Mouse (Mus musculus): ENCODE results near the gene Olfr418. TPM values are rescaled to one million over a fixed set of nuclear protein-coding genes. Genes with fewer than 3 reads are reported as not detected.
"Not testable (repeated sequence)": the region's sequence is repeated elsewhere in the genome, so short reads cannot be mapped to it uniquely, and the experiment has no call there.

Gene Olfr418
- polyA plus RNA-seq (2016; fragmentation: Nextera tagmentation; extraction: Ambion mirVana) = not detected in 2 replicates

GRCm38 (mm10) chr1:173265701-173266100, at the start of gene Olfr418:
Gene Olfr418 (plus strand): TSS chr1:173266001.
- Histone ChIP-seq H3K4me3 (no peak within 1 kb of the TSS), H3K27ac (no peak within 1 kb of the TSS), H3K27me3 (ENCODE audit: insufficient read depth, poor library complexity, severe bottlenecking) (no peaks in the 10 kb centered on the region), H3K4me1 (no peaks in the 10 kb centered on the region), H3K9me3 (no peaks in the 10 kb centered on the region), H3K36me3 (no peaks in the 10 kb centered on the region)
- DNase-seq (ENCODE audit: low spot score) = no peak

- WGBS = 84% methylated on average over 3 of the region's 3 CpGs
- Histone ChIP-seq H3K36me3 (no peaks in the 10 kb centered on the region), H3K4me3 (no peak overlapping the region), H3K27ac (no peak overlapping the region), H3K27me3 (ENCODE audit: insufficient read depth, poor library complexity, severe bottlenecking) (no peaks in the 10 kb centered on the region), H3K9me3 (no peaks in the 10 kb centered on the region), H3K4me1 (no peaks in the 10 kb centered on the region)
- no peak for DNase-seq (ENCODE audit: low spot score)
Observed at GRCm38 (mm10) chr1:173216481-173216880, 49.3 kb upstream of the Olfr418 start.

GRCm38 (mm10) chr1:173227081-173227480, 38.7 kb upstream of the Olfr418 start, which contains the start of gene Fcer1a:
Gene Fcer1a (minus strand): TSS chr1:173227214.
- no peak within 1 kb of the TSS for H3K27ac ChIP-seq
- DNase-seq (ENCODE audit: low spot score) = no peak
- no peak within 1 kb of the TSS for H3K4me3 ChIP-seq
- H3K27me3 ChIP-seq (ENCODE audit: insufficient read depth, poor library complexity, severe bottlenecking) = no peaks in the 10 kb centered on the region
- no peaks in the 10 kb centered on the region for H3K4me1 ChIP-seq
- 80% methylated on average over 2 of the region's 2 CpGs for WGBS
- H3K9me3 ChIP-seq = no peaks in the 10 kb centered on the region
- no peaks in the 10 kb centered on the region for H3K36me3 ChIP-seq

- H3K27me3 ChIP-seq (ENCODE audit: insufficient read depth, poor library complexity, severe bottlenecking); H3K9me3 ChIP-seq; H3K4me1 ChIP-seq; DNase-seq (ENCODE audit: low spot score); H3K4me3 ChIP-seq; H3K27ac ChIP-seq; H3K36me3 ChIP-seq: not testable (repeated sequence)
- WGBS = 77% methylated on average over 1 of the region's 1 CpGs
Observed at GRCm38 (mm10) chr1:173237004-173237403, 28.8 kb upstream of the Olfr418 start.

- H3K4me3 ChIP-seq = no peak overlapping the region
- no peaks in the 10 kb centered on the region for H3K36me3 ChIP-seq
- no peak overlapping the region for H3K27ac ChIP-seq
- H3K27me3 ChIP-seq (ENCODE audit: insufficient read depth, poor library complexity, severe bottlenecking) = no peaks in the 10 kb centered on the region
- DNase-seq (ENCODE audit: low spot score) = no peak
- H3K9me3 ChIP-seq = no peaks in the 10 kb centered on the region
- H3K4me1 ChIP-seq = no peaks in the 10 kb centered on the region
- WGBS = 89% methylated on average over 3 of the region's 3 CpGs
Observed at GRCm38 (mm10) chr1:173249888-173250287, 15.9 kb upstream of the Olfr418 start.

- H3K9me3 ChIP-seq = no peaks in the 10 kb centered on the region
- WGBS = 74% methylated on average over 3 of the region's 3 CpGs
- no peak for DNase-seq (ENCODE audit: low spot score)
- no peak within 1 kb of the TSS for H3K4me3 ChIP-seq
- no peak within 1 kb of the TSS for H3K27ac ChIP-seq
- no peaks in the 10 kb centered on the region for H3K27me3 ChIP-seq (ENCODE audit: insufficient read depth, poor library complexity, severe bottlenecking)
- no peaks in the 10 kb centered on the region for H3K4me1 ChIP-seq
- H3K36me3 ChIP-seq = no peaks in the 10 kb centered on the region
Observed at GRCm38 (mm10) chr1:173277677-173278076, 11.9 kb downstream of the Olfr418 start, which contains the start of gene Mptx2. Gene Mptx2 (minus strand): TSS chr1:173277777.

GRCm38 (mm10) chr1:173302795-173303194, 37.0 kb downstream of the Olfr418 start:
- H3K9me3 ChIP-seq; H3K4me1 ChIP-seq; H3K27ac ChIP-seq; H3K27me3 ChIP-seq (ENCODE audit: insufficient read depth, poor library complexity, severe bottlenecking); DNase-seq (ENCODE audit: low spot score); H3K36me3 ChIP-seq; H3K4me3 ChIP-seq: not testable (repeated sequence)
- 60% methylated on average over 3 of the region's 3 CpGs for WGBS

- not testable (repeated sequence) for H3K4me1 ChIP-seq; H3K27me3 ChIP-seq (ENCODE audit: insufficient read depth, poor library complexity, severe bottlenecking); H3K4me3 ChIP-seq; H3K9me3 ChIP-seq; H3K36me3 ChIP-seq; H3K27ac ChIP-seq; DNase-seq (ENCODE audit: low spot score)
- WGBS = 67% methylated on average over 7 of the region's 7 CpGs
Observed at GRCm38 (mm10) chr1:173313535-173314050, 47.8 kb downstream of the Olfr418 start.

- Histone ChIP-seq H3K4me1 (no peaks in the 10 kb centered on the region), H3K27me3 (ENCODE audit: insufficient read depth, poor library complexity, severe bottlenecking) (no peaks in the 10 kb centered on the region), H3K4me3 (no peak overlapping the region), H3K36me3 (no peaks in the 10 kb centered on the region), H3K9me3 (no peaks in the 10 kb centered on the region), H3K27ac (no peak overlapping the region)
- DNase-seq (ENCODE audit: low spot score) = no peak
- WGBS = 80% methylated on average over 3 of the region's 3 CpGs
Observed at GRCm38 (mm10) chr1:173315725-173316124, 49.9 kb downstream of the Olfr418 start.

- Histone ChIP-seq H3K4me1 (no peaks in the 10 kb centered on the region), H3K36me3 (no peaks in the 10 kb centered on the region), H3K9me3 (no peaks in the 10 kb centered on the region), H3K27me3 (ENCODE audit: insufficient read depth, poor library complexity, severe bottlenecking) (no peaks in the 10 kb centered on the region), H3K27ac (no peak overlapping the region), H3K4me3 (no peak overlapping the region)
- DNase-seq (ENCODE audit: low spot score) = no peak
- 87% methylated on average over 2 of the region's 2 CpGs for WGBS
Observed at GRCm38 (mm10) chr1:173317925-173318477, 52.2 kb downstream of the Olfr418 start.

GRCm38 (mm10) chr1:173321593-173322248, 55.9 kb downstream of the Olfr418 start:
- no peaks in the 10 kb centered on the region for H3K4me1 ChIP-seq
- no peaks in the 10 kb centered on the region for H3K9me3 ChIP-seq
- H3K36me3 ChIP-seq = no peaks in the 10 kb centered on the region
- no peak overlapping the region for H3K27ac ChIP-seq
- H3K4me3 ChIP-seq = no peak overlapping the region
- H3K27me3 ChIP-seq (ENCODE audit: insufficient read depth, poor library complexity, severe bottlenecking) = no peaks in the 10 kb centered on the region
- DNase-seq (ENCODE audit: low spot score) = no peak
- WGBS = 74% methylated on average over 8 of the region's 8 CpGs

- no peaks in the 10 kb centered on the region for H3K9me3 ChIP-seq
- 68% methylated on average over 6 of the region's 6 CpGs for WGBS
- DNase-seq (ENCODE audit: low spot score) = no peak
- H3K4me3 ChIP-seq = no peak overlapping the region
- no peaks in the 10 kb centered on the region for H3K27me3 ChIP-seq (ENCODE audit: insufficient read depth, poor library complexity, severe bottlenecking)
- H3K36me3 ChIP-seq = no peaks in the 10 kb centered on the region
- H3K4me1 ChIP-seq = no peaks in the 10 kb centered on the region
- H3K27ac ChIP-seq = no peak overlapping the region
Observed at GRCm38 (mm10) chr1:173322249-173322627, 56.4 kb downstream of the Olfr418 start.
